ENCODE assay signal across 12 mouse cellular contexts in genomic region chr17:45765914-45766313, GRCm38 (mm10). TPM values are rescaled to one million over a fixed set of nuclear protein-coding genes. Genes with fewer than 3 reads are reported as not detected.
A peak's percentile ranks its signal among the peaks of the same experiment; 100 is the strongest.
DNase-seq lines count a peak whose midpoint lies in the region; ATAC-seq and TF ChIP-seq lines count a peak whose summit lies in the region.
"Had no signal": no experiment of that assay in that cellular context is flagged by ENCODE, and none has a peak within 500 bp of the region (broad histone marks: within the 10 kb centered on the region; RNA-seq: fewer than 3 reads in every experiment).

No protein-coding gene starts in this region.

- H3K4me1 ChIP-seq in forebrain, embryonic 10.5 days, result peaks cover 56% of the 10 kb centered on the region
- peaks cover 13% of the 10 kb centered on the region for H3K4me1 ChIP-seq in forebrain, embryonic 11.5 days (replicated peaks; ENCODE audit: control insufficient read depth, insufficient read depth, low read length)
- peaks cover 28% of the 10 kb centered on the region for H3K4me1 ChIP-seq in kidney, postnatal 0 days (replicated peaks; ENCODE audit: insufficient read depth, low read length)
- H3K4me1 ChIP-seq in embryonic facial prominence, embryonic 10.5 days, result peaks cover 47% of the 10 kb centered on the region
- H3K4me1 ChIP-seq in limb, embryonic 11.5 days (ENCODE audit: control insufficient read depth, insufficient read depth, low read length), result peaks cover 18% of the 10 kb centered on the region

- H3K36me3 ChIP-seq in forebrain, embryonic 10.5 days (replicated peaks), result no peaks in the 10 kb centered on the region
- H3K36me3 ChIP-seq in forebrain, embryonic 11.5 days (ENCODE audit: control insufficient read depth, insufficient read depth, low read length), result no peaks in the 10 kb centered on the region
- no peaks in the 10 kb centered on the region for H3K36me3 ChIP-seq in kidney, postnatal 0 days (ENCODE audit: insufficient read depth, low read length)
- H3K36me3 ChIP-seq in embryonic facial prominence, embryonic 10.5 days (replicated peaks), result no peaks in the 10 kb centered on the region
- H3K36me3 ChIP-seq in limb, embryonic 11.5 days (ENCODE audit: control insufficient read depth, insufficient read depth, low read length), result no peaks in the 10 kb centered on the region
- H3K36me3 ChIP-seq: limb, embryonic 13.5 days had no signal

- WGBS in forebrain, embryonic 10.5 days, result 84% methylated on average over 3 of the region's 3 CpGs
- WGBS in forebrain, embryonic 11.5 days, result 95% methylated on average over 3 of the region's 3 CpGs
- 86% methylated on average over 3 of the region's 3 CpGs for WGBS in kidney, postnatal 0 days
- WGBS in embryonic facial prominence, embryonic 10.5 days, result 89% methylated on average over 3 of the region's 3 CpGs
- WGBS in limb, embryonic 11.5 days, result 83% methylated on average over 3 of the region's 3 CpGs

- no peak overlapping the region for H3K4me2 ChIP-seq in forebrain, embryonic 11.5 days (ENCODE audit: low read depth, low read length, severe bottlenecking)
- no peak overlapping the region for H3K4me2 ChIP-seq in kidney, postnatal 0 days (ENCODE audit: low read length)
- H3K4me2 ChIP-seq in limb, embryonic 11.5 days (ENCODE audit: low read depth, severe bottlenecking), result no peak overlapping the region

- no peak overlapping the region for H3K9ac ChIP-seq in forebrain, embryonic 11.5 days (ENCODE audit: low read length)
- H3K9ac ChIP-seq in kidney, postnatal 0 days (ENCODE audit: low read depth, low read length), result no peak overlapping the region
- no peak overlapping the region for H3K9ac ChIP-seq in limb, embryonic 11.5 days (ENCODE audit: low read length)

- TF ChIP-seq CTCF in kidney, postnatal 0 days (IDR thresholded peaks at IDR 0.05; ENCODE audit: low read depth), result no peak

- no peaks in the 10 kb centered on the region for H3K9me3 ChIP-seq in forebrain, embryonic 10.5 days
- no peaks in the 10 kb centered on the region for H3K9me3 ChIP-seq in forebrain, embryonic 11.5 days (ENCODE audit: control insufficient read depth, low read length)
- H3K9me3 ChIP-seq in kidney, postnatal 0 days (replicated peaks; ENCODE audit: low read length), result no peaks in the 10 kb centered on the region
- no peaks in the 10 kb centered on the region for H3K9me3 ChIP-seq in embryonic facial prominence, embryonic 10.5 days
- no peaks in the 10 kb centered on the region for H3K9me3 ChIP-seq in limb, embryonic 11.5 days (ENCODE audit: control insufficient read depth, low read length)
- H3K9me3 ChIP-seq: limb, embryonic 13.5 days had no signal

- no peak for ATAC-seq in forebrain, embryonic 11.5 days (replicated peaks; ENCODE audit: low FRiP score)
- no peak for ATAC-seq in kidney, postnatal 0 days (replicated peaks; ENCODE audit: low FRiP score, low read depth)
- ATAC-seq in limb, embryonic 11.5 days (ENCODE audit: insufficient number of reproducible peaks, low FRiP score, low TSS enrichment, low read depth), result no peak

- H3K27ac ChIP-seq in forebrain, embryonic 10.5 days, result peak overlapping the region; percentile 86
- no peak overlapping the region for H3K27ac ChIP-seq in forebrain, embryonic 11.5 days (ENCODE audit: low read depth, low read length)
- H3K27ac ChIP-seq in kidney, postnatal 0 days, result peak overlapping the region; percentile 72; the same call in 1 of the 2 replicates
- H3K27ac ChIP-seq in embryonic facial prominence, embryonic 10.5 days (replicated peaks), result peak overlapping the region; percentile 84
- H3K27ac ChIP-seq in limb, embryonic 11.5 days (replicated peaks; ENCODE audit: low read depth, low read length), result peak overlapping the region; percentile 63; the same call in 1 of the 2 replicates

- no peak overlapping the region for H3K4me3 ChIP-seq in forebrain, embryonic 10.5 days
- H3K4me3 ChIP-seq in forebrain, embryonic 11.5 days (ENCODE audit: low read depth, low read length), result no peak overlapping the region
- no peak overlapping the region for H3K4me3 ChIP-seq in kidney, postnatal 0 days (replicated peaks; ENCODE audit: low read depth, low read length)
- H3K4me3 ChIP-seq in embryonic facial prominence, embryonic 10.5 days, result no peak overlapping the region
- H3K4me3 ChIP-seq in limb, embryonic 11.5 days (ENCODE audit: low read depth, low read length), result no peak overlapping the region

- peaks cover 38% of the 10 kb centered on the region for H3K27me3 ChIP-seq in forebrain, embryonic 10.5 days (ENCODE audit: poor library complexity, severe bottlenecking)
- H3K27me3 ChIP-seq in forebrain, embryonic 11.5 days (ENCODE audit: control insufficient read depth, insufficient read depth, low read length), result no peaks in the 10 kb centered on the region
- H3K27me3 ChIP-seq in kidney, postnatal 0 days (ENCODE audit: insufficient read depth, low read length), result no peaks in the 10 kb centered on the region
- peaks cover 8% of the 10 kb centered on the region; the same call in 1 of the 2 replicates for H3K27me3 ChIP-seq in embryonic facial prominence, embryonic 10.5 days (replicated peaks; ENCODE audit: low read depth, poor library complexity, severe bottlenecking)
- no peaks in the 10 kb centered on the region for H3K27me3 ChIP-seq in limb, embryonic 11.5 days (ENCODE audit: control insufficient read depth, insufficient read depth, low read length)

- DNase-seq in forebrain, embryonic 10.5 days (ENCODE audit: extremely low spot score, low spot score), result no peak
- DNase-seq in forebrain, embryonic 11.5 days (ENCODE audit: low spot score), result no peak
- no peak for DNase-seq in kidney, postnatal 0 days (ENCODE audit: low spot score)
- no peak for DNase-seq in kidney, postnatal 36 days
- no peak for DNase-seq in embryonic facial prominence, embryonic 10.5 days (ENCODE audit: low spot score)
- DNase-seq in limb, embryonic 11.5 days (ENCODE audit: low spot score), result no peak
- no peak for DNase-seq in adrenal gland, postnatal 4 days (ENCODE audit: low spot score in 2 of 2)
- no peak for DNase-seq in cerebellum, postnatal 36 days
- DNase-seq: adrenal gland, adult 8-10 months; cerebellum, adult 11-12 months had no signal

RNA-seq across cellular contexts. Expression of gene 1600014C23Rik, which starts 32.3 kb away (rescaled TPM):
- 0.79 TPM in 1 of 2 replicates, not detected in the other for polyA plus RNA-seq in forebrain, embryonic 10.5 days (2016; fragmentation: Nextera tagmentation; extraction: Ambion mirVana)
- 0.55 and 0.99 TPM in 2 replicates for polyA plus RNA-seq in forebrain, embryonic 11.5 days (2014; fragmentation: Nextera tagmentation; extraction: Ambion mirVana)
- 0.66 TPM in 1 of 2 replicates, not detected in the other for polyA plus RNA-seq in kidney, postnatal 0 days (2015; fragmentation: Nextera tagmentation; extraction: Ambion mirVana)
- polyA plus RNA-seq in embryonic facial prominence, embryonic 10.5 days (2016; fragmentation: Nextera tagmentation; extraction: Ambion mirVana), result not detected in 2 replicates
- polyA plus RNA-seq in limb, embryonic 11.5 days (2014; fragmentation: Nextera tagmentation; extraction: Ambion mirVana), result not detected in 2 replicates
- not detected for total RNA-seq in adrenal gland, postnatal 4 days (2021)
- total RNA-seq: adrenal gland, adult 8-10 months had no signal
- polyA plus RNA-seq: large intestine, adult 2 months; limb, embryonic 13.5 days had no signal
